Mouse (Mus musculus): ENCODE data around the gene Chst3.
A peak's percentile ranks its signal among the peaks of the same experiment; 100 is the strongest.
"Not testable (repeated sequence)": the region's sequence is repeated elsewhere in the genome, so short reads cannot be mapped to it uniquely, and the experiment has no call there.

Gene Chst3

GRCm38 (mm10) chr10:60197406-60197821 is 21.6 kb downstream of the Chst3 start:
- DNase-seq (ENCODE audit: low spot score) = no peak

- DNase-seq (ENCODE audit: low spot score) = no peak
Measured at GRCm38 (mm10) chr10:60196971-60197370, 22.1 kb downstream of the Chst3 start.

GRCm38 (mm10) chr10:60195087-60195486 is 24.0 kb downstream of the Chst3 start:
- no peak for DNase-seq (ENCODE audit: low spot score)

- DNase-seq (ENCODE audit: low spot score) = no peak
Measured at GRCm38 (mm10) chr10:60193532-60194423, 25.3 kb downstream of the Chst3 start.

GRCm38 (mm10) chr10:60191796-60192195 is 27.3 kb downstream of the Chst3 start:
- peak; percentile 46 for DNase-seq (ENCODE audit: low spot score)

- no peak for DNase-seq (ENCODE audit: low spot score)
Measured at GRCm38 (mm10) chr10:60189534-60190186, 29.4 kb downstream of the Chst3 start.

- DNase-seq (ENCODE audit: low spot score) = peak; percentile 6
Measured at GRCm38 (mm10) chr10:60186191-60186945, 32.7 kb downstream of the Chst3 start.

- peak; percentile 2 for DNase-seq (ENCODE audit: low spot score)
Measured at GRCm38 (mm10) chr10:60185023-60185709, 33.9 kb downstream of the Chst3 start.

- DNase-seq (ENCODE audit: low spot score) = not testable (repeated sequence)
Measured at GRCm38 (mm10) chr10:60175306-60175705, 43.8 kb downstream of the Chst3 start.

GRCm38 (mm10) chr10:60174506-60174905 is 44.6 kb downstream of the Chst3 start:
- DNase-seq (ENCODE audit: low spot score) = no peak

- no peak for DNase-seq (ENCODE audit: low spot score)
Measured at GRCm38 (mm10) chr10:60173035-60173434, 46.0 kb downstream of the Chst3 start.

- DNase-seq (ENCODE audit: low spot score) = no peak
Measured at GRCm38 (mm10) chr10:60172306-60172705, 46.8 kb downstream of the Chst3 start.

GRCm38 (mm10) chr10:60171368-60171767 is 47.7 kb downstream of the Chst3 start:
- DNase-seq (ENCODE audit: low spot score) = no peak

- DNase-seq (ENCODE audit: low spot score) = no peak
Measured at GRCm38 (mm10) chr10:60170326-60171089, 48.6 kb downstream of the Chst3 start.

- no peak for DNase-seq (ENCODE audit: low spot score)
Measured at GRCm38 (mm10) chr10:60168960-60169359, 50.1 kb downstream of the Chst3 start.

GRCm38 (mm10) chr10:60168306-60168705 is 50.8 kb downstream of the Chst3 start:
- no peak for DNase-seq (ENCODE audit: low spot score)

- DNase-seq (ENCODE audit: low spot score) = no peak
Measured at GRCm38 (mm10) chr10:60166068-60166467, 53.0 kb downstream of the Chst3 start.

GRCm38 (mm10) chr10:60164869-60165268 is 54.2 kb downstream of the Chst3 start:
- no peak for DNase-seq (ENCODE audit: low spot score)

GRCm38 (mm10) chr10:60162973-60163255 is 56.1 kb downstream of the Chst3 start:
- DNase-seq (ENCODE audit: low spot score) = no peak

- not testable (repeated sequence) for DNase-seq (ENCODE audit: low spot score)
Measured at GRCm38 (mm10) chr10:60162184-60162972, 56.7 kb downstream of the Chst3 start.
